Mouse (Mus musculus): ENCODE measurements around the gene Slc25a19. TPM values are rescaled to one million over a fixed set of nuclear protein-coding genes. Genes with fewer than 3 reads are reported as not detected.
"Not testable (repeated sequence)": the region's sequence is repeated elsewhere in the genome, so short reads cannot be mapped to it uniquely, and the experiment has no call there.

Gene Slc25a19
- total RNA-seq (2022): 10 to 100 TPM; 55.6 to 81.3 (median 64.7) TPM

- peak; percentile 99 to 100 for DNase-seq (ENCODE audit: low spot score in 2 of 2)
These were observed at the start of gene Slc25a19 for GRCm38 (mm10) chr11:115627705-115628464. Slc25a19 (minus strand) TSS chr11:115628295.

- DNase-seq (ENCODE audit: low spot score in 2 of 2): no peak
These were observed 49.4 kb upstream of the Slc25a19 start for GRCm38 (mm10) chr11:115677511-115677910.

- no peak for DNase-seq (ENCODE audit: low spot score in 2 of 2)
These were observed 48.6 kb upstream of the Slc25a19 start for GRCm38 (mm10) chr11:115676738-115677137.

GRCm38 (mm10) chr11:115674235-115674865, 46.3 kb upstream of the Slc25a19 start:
- no peak for DNase-seq (ENCODE audit: low spot score in 2 of 2)

GRCm38 (mm10) chr11:115673471-115674234, 45.6 kb upstream of the Slc25a19 start:
- no peak for DNase-seq (ENCODE audit: low spot score in 2 of 2)

GRCm38 (mm10) chr11:115672226-115672987, 44.3 kb upstream of the Slc25a19 start:
- DNase-seq (ENCODE audit: low spot score in 2 of 2): no peak

- DNase-seq (ENCODE audit: low spot score in 2 of 2): no peak
These were observed 42.5 kb upstream of the Slc25a19 start for GRCm38 (mm10) chr11:115670451-115671050.

GRCm38 (mm10) chr11:115663676-115664335, 35.7 kb upstream of the Slc25a19 start:
- DNase-seq (ENCODE audit: low spot score in 2 of 2): no peak

- peak; percentile 55 to 61 for DNase-seq (ENCODE audit: low spot score in 2 of 2)
These were observed 32.3 kb upstream of the Slc25a19 start for GRCm38 (mm10) chr11:115660376-115660775.

GRCm38 (mm10) chr11:115658521-115658920, 30.4 kb upstream of the Slc25a19 start:
- DNase-seq (ENCODE audit: low spot score in 2 of 2): no peak

- no peak for DNase-seq (ENCODE audit: low spot score in 2 of 2)
These were observed 26.0 kb upstream of the Slc25a19 start for GRCm38 (mm10) chr11:115654128-115654527.

GRCm38 (mm10) chr11:115653194-115653593, 25.1 kb upstream of the Slc25a19 start:
- DNase-seq (ENCODE audit: low spot score in 2 of 2): no peak

- no peak for DNase-seq (ENCODE audit: low spot score in 2 of 2)
These were observed 23.6 kb upstream of the Slc25a19 start for GRCm38 (mm10) chr11:115651680-115652079.

- DNase-seq (ENCODE audit: low spot score in 2 of 2): peak; percentile 59 to 66
These were observed 21.6 kb upstream of the Slc25a19 start for GRCm38 (mm10) chr11:115649706-115650105.

- no peak for DNase-seq (ENCODE audit: low spot score in 2 of 2)
These were observed 19.4 kb upstream of the Slc25a19 start for GRCm38 (mm10) chr11:115647459-115647858.

GRCm38 (mm10) chr11:115646439-115646838, 18.3 kb upstream of the Slc25a19 start:
- no peak for DNase-seq (ENCODE audit: low spot score in 2 of 2)

- not testable (repeated sequence) for DNase-seq (ENCODE audit: low spot score in 2 of 2)
These were observed 17.4 kb upstream of the Slc25a19 start for GRCm38 (mm10) chr11:115645498-115645897.

- DNase-seq (ENCODE audit: low spot score in 2 of 2): no peak
These were observed 16.2 kb upstream of the Slc25a19 start for GRCm38 (mm10) chr11:115644308-115644707.

GRCm38 (mm10) chr11:115643265-115643664, 15.2 kb upstream of the Slc25a19 start:
- no peak for DNase-seq (ENCODE audit: low spot score in 2 of 2)

GRCm38 (mm10) chr11:115642705-115643104, 14.6 kb upstream of the Slc25a19 start:
- DNase-seq (ENCODE audit: low spot score in 2 of 2): no peak

Data from layer of hippocampus, adult 8-10 months (tissue).